Mouse (Mus musculus) CH12.LX (cell line): Measurements from ENCODE around the gene Gclm.
"Not testable (repeated sequence)": the region's sequence is repeated elsewhere in the genome, so short reads cannot be mapped to it uniquely, and the experiment has no call there.

Experiments
- CHD1 ChIP-seq: IDR thresholded peaks from 2 replicates; pipeline ENCODE4 v1.6.1; 2012; ENCODE audit warnings: low read depth, low read length, improper control_type of control experiment, inconsistent platforms
- CHD2 ChIP-seq: IDR thresholded peaks from 2 replicates; pipeline ENCODE4 v1.6.1; 2011; ENCODE audit warnings: low read length, improper control_type of control experiment
- CTCF ChIP-seq, 2 experiments: IDR thresholded peaks in 1 of 2; conservative IDR thresholded peaks in 1 of 2; 2 replicates each; pipeline ENCODE4 v1.5.1; 2011 to 2012; ENCODE audit warnings: low read depth in 2 of 2, low read length in 2 of 2, improper control_type of control experiment in 1 of 2, inconsistent platforms in 1 of 2, mild to moderate bottlenecking in 1 of 2, moderate library complexity in 1 of 2
- MAX ChIP-seq: IDR thresholded peaks from 2 replicates; pipeline ENCODE4 v1.6.1; 2011; ENCODE audit warnings: low read length, improper control_type of control experiment
- POLR2A ChIP-seq: IDR thresholded peaks from 2 replicates; pipeline ENCODE4 v1.6.1; 2011; ENCODE audit warnings: low read depth, mild to moderate bottlenecking, improper control_type of control experiment, low read length
- ZC3H11A ChIP-seq: IDR thresholded peaks from 2 replicates; pipeline ENCODE4 v1.6.1; 2012; ENCODE audit warnings: low read depth, mild to moderate bottlenecking, inconsistent platforms, low read length, improper control_type of control experiment

DNA sequence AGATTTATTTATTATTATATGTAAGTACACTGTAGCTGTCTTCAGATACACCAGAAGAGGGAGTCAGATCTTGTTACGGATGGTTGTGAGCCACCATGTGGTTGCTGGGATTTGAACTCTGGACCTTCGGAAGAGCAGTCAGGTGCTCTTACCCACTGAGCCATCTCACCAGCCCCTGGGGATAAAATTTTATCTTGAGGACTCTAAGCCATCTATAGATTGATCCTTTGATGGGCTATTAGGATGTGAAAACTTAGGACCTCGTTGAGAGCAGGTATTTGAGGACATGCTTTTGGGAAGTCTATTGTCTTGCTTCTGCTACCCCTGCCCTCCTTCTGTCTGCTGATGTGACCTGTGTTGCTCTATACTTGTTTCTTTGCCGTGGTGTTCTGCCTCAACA, 44.0 kb downstream of the Gclm start:
- TF ChIP-seq CHD2; MAX; CTCF (conservative IDR thresholded peaks at IDR 0.05 in 1 of 2, IDR thresholded peaks at IDR 0.05 in 1 of 2; ENCODE audit: low read depth in 2 of 2, low read length in 2 of 2); POLR2A; CHD1; ZC3H11A: not testable (repeated sequence)
